Mouse (Mus musculus) thymus, postnatal 0 days (tissue): ENCODE results near the gene Gm17174. TPM values are rescaled to one million over a fixed set of nuclear protein-coding genes. Genes with fewer than 3 reads are reported as not detected.
"Not testable (repeated sequence)": the region's sequence is repeated elsewhere in the genome, so short reads cannot be mapped to it uniquely, and the experiment has no call there.

ENCODE experiments used
- DNase-seq: peaks from one replicate; pipeline ENCODE4 v3.0.0-alpha.2; 2015; ENCODE audit warnings: low spot score
- polyA plus RNA-seq: library from polyadenylated mRNA; unstranded; fragments of >200 nt; fragmentation: Nextera tagmentation; extraction: Ambion mirVana; gene quantifications from 2 replicates; pipeline ENCODE4 v1.2.1, GENCODE M21; 2015

Gene Gm17174
- polyA plus RNA-seq = not detected in 2 replicates

- not testable (repeated sequence) for DNase-seq
These were observed at the start of gene Gm17174 for GRCm38 (mm10) chr14:51592039-51592438. Gene Gm17174 (minus strand): TSS chr14:51592139.

GRCm38 (mm10) chr14:51635566-51635965 is 43.6 kb upstream of the Gm17174 start, which contains the start of gene Gm4181:
Gene Gm4181 (minus strand): TSS chr14:51635666.
- not testable (repeated sequence) for DNase-seq

- not testable (repeated sequence) for DNase-seq
These were observed 40.5 kb upstream of the Gm17174 start for GRCm38 (mm10) chr14:51632426-51632825.

GRCm38 (mm10) chr14:51611210-51611609 is 19.3 kb upstream of the Gm17174 start, which contains the start of gene Gm17078:
Gene Gm17078 (minus strand): TSS chr14:51611310.
- DNase-seq = no peak

- DNase-seq = not testable (repeated sequence)
These were observed 18.0 kb downstream of the Gm17174 start, which contains the start of gene Gm17175 for GRCm38 (mm10) chr14:51573963-51574362. Gene Gm17175 (minus strand): TSS chr14:51574063.

- no peak for DNase-seq
These were observed 39.4 kb downstream of the Gm17174 start, which contains the start of gene Gm5622 for GRCm38 (mm10) chr14:51552490-51552889. Gene Gm5622 (plus strand): TSS chr14:51552790.

Other genes with a start within 250 kb of the Gm17174 start
- not detected in 2 replicates for gene Gm7247, start 230.4 kb downstream of the Gm17174 start, polyA plus RNA-seq
- not detected in 2 replicates for gene Vmn2r88, start 181.3 kb downstream of the Gm17174 start, polyA plus RNA-seq
- not detected in 2 replicates for gene Vmn2r89, start 140.3 kb downstream of the Gm17174 start, polyA plus RNA-seq
- gene Gm5622, start 39.3 kb downstream of the Gm17174 start, polyA plus RNA-seq = 0.18 TPM in 1 of 2 replicates, not detected in the other
- not detected in 2 replicates for gene Gm17175, start 18.1 kb downstream of the Gm17174 start, polyA plus RNA-seq
- not detected in 2 replicates for gene Gm17078, start 19.2 kb upstream of the Gm17174 start, polyA plus RNA-seq
- gene Gm4181, start 43.5 kb upstream of the Gm17174 start, polyA plus RNA-seq = not detected in 2 replicates
- gene Gm17079, start 103.3 kb upstream of the Gm17174 start, polyA plus RNA-seq = not detected in 2 replicates
- gene Gm5800, start 125.0 kb upstream of the Gm17174 start, polyA plus RNA-seq = not detected in 2 replicates
- gene Ang4, start 181.5 kb upstream of the Gm17174 start, polyA plus RNA-seq = 7.3 and 8.0 TPM in 2 replicates
- not detected in 2 replicates for gene AY358078, start 207.9 kb upstream of the Gm17174 start, polyA plus RNA-seq